Mouse (Mus musculus) thymus, adult 2 months (tissue): ENCODE results near the gene Hnrnpk. TPM values are rescaled to one million over a fixed set of nuclear protein-coding genes. Genes with fewer than 3 reads are reported as not detected.
"Not testable (repeated sequence)": the region's sequence is repeated elsewhere in the genome, so short reads cannot be mapped to it uniquely, and the experiment has no call there.

Experiments used
- DNase-seq: peaks from one replicate; pipeline ENCODE4 v3.0.0; 2021
- H3K27ac ChIP-seq: fragments of 200-500 bp; 2 replicates; pipeline ENCODE4 v1.5.1; 2012; ENCODE audit warnings: low read length, control low read depth; ENCODE audit not compliant: control insufficient read depth, insufficient read depth
- H3K27me3 ChIP-seq: fragments of 200-500 bp; 2 replicates; pipeline ENCODE4 v1.6.1; 2012; ENCODE audit warnings: mild to moderate bottlenecking, low read length, moderate library complexity, mixed read lengths; ENCODE audit not compliant: control insufficient read depth, insufficient read depth
- H3K36me3 ChIP-seq: fragments of 200-500 bp; 2 replicates; pipeline ENCODE4 v1.6.1; 2012; ENCODE audit warnings: mild to moderate bottlenecking, low read length, moderate library complexity; ENCODE audit not compliant: control insufficient read depth, insufficient read depth
- H3K4me1 ChIP-seq: fragments of 200-500 bp; replicated peaks from 2 replicates; pipeline ENCODE4 v1.6.1; 2012; ENCODE audit warnings: low read length; ENCODE audit not compliant: control insufficient read depth, insufficient read depth
- H3K4me3 ChIP-seq: fragments of 200-500 bp; 2 replicates; pipeline ENCODE4 v1.5.1; 2012; ENCODE audit warnings: mild to moderate bottlenecking, low read length, control low read depth, moderate library complexity; ENCODE audit not compliant: control insufficient read depth, insufficient read depth
- CTCF ChIP-seq: fragments of 200-500 bp; IDR thresholded peaks from 2 replicates; pipeline ENCODE4 v1.5.1; 2012; ENCODE audit warnings: mild to moderate bottlenecking, control low read depth, low read length, moderate library complexity, borderline replicate concordance; ENCODE audit not compliant: control insufficient read depth, poor library complexity, insufficient read depth; ENCODE audit errors: extremely low read depth
- POLR2A ChIP-seq: fragments of 200-500 bp; IDR thresholded peaks from 2 replicates; pipeline ENCODE4 v1.6.1; 2012; ENCODE audit warnings: mild to moderate bottlenecking, low read length, control low read depth, moderate library complexity; ENCODE audit not compliant: control insufficient read depth, poor library complexity, insufficient read depth; ENCODE audit errors: extremely low read depth
- WGBS: fragments of 180-500 bp; shearing (Covaris S2); methylation state at CpG from one replicate; pipeline ENCODE4 v1.1.7; 2018; 5-methylcytosine and 5-hydroxymethylcytosine counted together
- polyA plus RNA-seq: library from polyadenylated mRNA; depleted of rRNA; stranded (reverse); fragments of >200 nt; gene quantifications from 2 replicates; pipeline ENCODE4 v1.2.3, GENCODE M21; 2012

Hnrnpk gene
- polyA plus RNA-seq, 1 experiment: 379 TPM

DNA sequence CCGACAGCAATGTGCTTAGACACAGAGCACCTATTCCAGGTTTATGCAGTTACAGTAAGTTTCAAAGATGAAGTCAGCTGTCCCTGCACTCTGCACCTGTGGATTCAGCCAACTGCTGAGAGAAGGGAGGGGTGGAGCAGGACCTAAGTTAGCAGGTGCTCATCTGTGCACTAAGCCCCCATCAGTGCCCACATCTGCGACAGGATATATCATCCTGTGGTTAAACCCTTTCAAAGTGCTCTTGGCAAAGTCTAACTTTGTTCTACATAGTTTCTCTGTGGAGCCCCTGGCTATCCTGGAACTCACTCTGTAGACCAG lies 30.0 kb downstream of the Hnrnpk start:
- DNase-seq: peak; percentile 42
- TF ChIP-seq POLR2A: no peak
- no peak for TF ChIP-seq CTCF
- no peak overlapping the region for H3K4me3 ChIP-seq
- peaks cover 19% of the 10 kb centered on the region for H3K4me1 ChIP-seq
- peak overlapping the region; percentile 70 for H3K27ac ChIP-seq
- H3K36me3 ChIP-seq: no peaks in the 10 kb centered on the region
- H3K27me3 ChIP-seq: no peaks in the 10 kb centered on the region
- 15% methylated on average over 2 of the region's 2 CpGs for WGBS

DNA sequence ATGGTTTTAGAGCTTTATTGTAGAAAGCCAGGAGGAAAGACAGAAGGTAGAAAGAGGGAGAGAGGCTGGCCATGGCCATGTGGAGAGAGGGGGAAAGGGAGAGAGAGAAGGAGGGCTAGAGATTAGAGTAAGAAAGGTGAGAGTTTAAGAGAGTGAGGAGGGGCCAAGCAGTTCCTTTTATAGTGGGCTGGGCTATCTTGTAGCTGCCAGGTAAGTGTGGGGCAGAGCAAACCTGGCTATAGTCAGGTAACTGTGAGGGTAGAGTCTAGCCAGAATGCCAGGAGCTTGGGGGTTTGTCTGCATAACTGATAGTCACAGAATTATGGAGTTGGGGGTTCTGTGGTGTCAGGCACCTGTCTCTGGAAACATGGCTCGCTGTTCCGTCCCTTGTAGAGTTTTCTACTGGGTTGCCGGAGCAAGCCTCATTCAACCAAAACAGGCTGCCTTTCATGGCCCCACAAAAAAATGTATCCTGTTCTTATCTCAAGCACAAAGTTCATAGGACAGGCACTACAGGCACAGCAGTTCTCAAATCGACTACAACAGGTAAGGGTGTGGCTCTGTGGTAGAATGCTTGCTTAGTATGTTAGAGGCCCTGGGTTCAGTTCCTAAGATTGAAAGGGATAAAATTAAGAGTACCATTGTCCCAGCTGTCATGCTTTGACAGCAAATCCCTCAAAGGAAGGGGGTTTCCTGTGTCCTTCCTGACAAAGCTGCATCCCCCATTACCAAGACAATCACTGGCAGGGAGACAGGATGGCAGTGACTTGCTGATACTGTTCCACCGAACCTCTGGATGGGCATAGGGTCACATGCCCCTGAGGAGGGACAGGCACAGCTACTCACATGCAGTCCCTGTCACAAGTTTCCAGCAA lies 30.6 kb downstream of the Hnrnpk start:
- H3K27me3 ChIP-seq: no peaks in the 10 kb centered on the region
- H3K27ac ChIP-seq: peak overlapping the region; percentile 70
- H3K4me1 ChIP-seq: peaks cover 19% of the 10 kb centered on the region
- no peak for TF ChIP-seq CTCF
- TF ChIP-seq POLR2A: no peak
- DNase-seq: no peak
- H3K36me3 ChIP-seq: no peaks in the 10 kb centered on the region
- H3K4me3 ChIP-seq: no peak overlapping the region
- 54% methylated on average over 5 of the region's 5 CpGs for WGBS

DNA sequence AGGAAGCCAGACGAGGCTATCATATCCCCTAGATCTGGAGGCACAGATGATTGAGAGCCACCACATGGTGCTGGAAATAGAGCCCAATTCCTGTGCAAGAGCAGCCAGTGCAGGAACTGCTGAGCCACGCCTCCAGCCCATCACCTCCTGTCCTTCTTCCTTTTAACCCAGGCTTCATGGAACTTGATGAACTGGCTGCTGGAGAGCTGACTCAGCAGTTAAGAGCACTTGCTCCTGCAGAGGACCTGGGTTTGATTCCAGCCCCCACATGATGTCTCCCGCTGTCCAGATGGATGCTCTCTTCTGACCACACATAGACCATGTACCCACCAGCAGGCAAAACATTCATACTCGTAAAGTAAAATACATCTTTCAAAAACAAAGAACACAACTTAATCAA lies 34.3 kb downstream of the Hnrnpk start:
- 78% methylated on average over 4 of the region's 4 CpGs for WGBS
- TF ChIP-seq CTCF (no peak), POLR2A (no peak)
- DNase-seq: no peak
- Histone ChIP-seq H3K27ac (no peak overlapping the region), H3K36me3 (no peaks in the 10 kb centered on the region), H3K4me3 (no peak overlapping the region), H3K27me3 (no peaks in the 10 kb centered on the region), H3K4me1 (peaks cover 17% of the 10 kb centered on the region)

DNA sequence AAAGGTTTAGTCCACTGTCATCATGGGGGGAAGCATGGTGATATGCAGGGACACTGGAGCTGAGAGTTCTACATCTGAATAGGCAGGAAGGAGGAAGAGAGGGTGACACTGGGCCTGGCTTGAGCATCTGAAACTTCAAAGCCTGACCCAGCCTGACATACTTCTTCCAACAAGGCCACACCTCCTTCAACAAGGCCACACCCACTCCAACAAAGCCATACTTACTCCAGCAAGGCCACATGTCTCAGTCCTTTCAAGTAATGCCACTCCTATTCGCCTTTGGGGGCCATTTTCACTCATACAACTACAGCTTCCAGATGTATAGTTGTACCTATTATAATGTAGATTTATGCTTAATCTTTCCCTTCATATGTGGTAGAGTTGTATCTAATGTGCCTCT lies 35.5 kb downstream of the Hnrnpk start:
- no peak for DNase-seq
- TF ChIP-seq POLR2A: no peak
- TF ChIP-seq CTCF: no peak
- H3K27me3 ChIP-seq: no peaks in the 10 kb centered on the region
- H3K4me1 ChIP-seq: peaks cover 10% of the 10 kb centered on the region
- WGBS: 88% methylated on average over 1 of the region's 1 CpGs
- H3K4me3 ChIP-seq: no peak overlapping the region
- no peaks in the 10 kb centered on the region for H3K36me3 ChIP-seq
- H3K27ac ChIP-seq: no peak overlapping the region

DNA sequence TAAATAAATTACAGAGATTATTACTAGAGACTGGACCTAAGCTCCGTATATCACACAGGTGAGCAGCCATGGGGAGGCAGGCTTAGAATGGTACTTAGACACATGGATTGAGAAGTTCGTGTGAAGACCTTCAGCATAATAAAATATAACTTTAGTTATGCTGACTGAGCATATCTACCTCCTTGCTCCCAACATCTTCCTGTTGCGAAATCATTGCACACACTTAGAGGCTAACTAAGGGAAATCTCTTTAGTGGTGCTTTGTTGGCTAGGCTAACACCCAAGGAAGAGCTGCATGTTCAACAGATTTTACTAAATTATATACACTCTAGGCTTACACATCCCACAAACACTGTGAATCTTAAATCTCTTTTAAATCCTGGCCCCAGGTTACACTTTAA lies 36.8 kb downstream of the Hnrnpk start:
- Histone ChIP-seq H3K36me3 (no peaks in the 10 kb centered on the region), H3K4me3 (no peak overlapping the region), H3K27ac (no peak overlapping the region), H3K27me3 (no peaks in the 10 kb centered on the region), H3K4me1 (no peaks in the 10 kb centered on the region)
- DNase-seq: no peak
- no peak for TF ChIP-seq POLR2A
- no peak for TF ChIP-seq CTCF
- 79% methylated on average over 3 of the region's 3 CpGs for WGBS

DNA sequence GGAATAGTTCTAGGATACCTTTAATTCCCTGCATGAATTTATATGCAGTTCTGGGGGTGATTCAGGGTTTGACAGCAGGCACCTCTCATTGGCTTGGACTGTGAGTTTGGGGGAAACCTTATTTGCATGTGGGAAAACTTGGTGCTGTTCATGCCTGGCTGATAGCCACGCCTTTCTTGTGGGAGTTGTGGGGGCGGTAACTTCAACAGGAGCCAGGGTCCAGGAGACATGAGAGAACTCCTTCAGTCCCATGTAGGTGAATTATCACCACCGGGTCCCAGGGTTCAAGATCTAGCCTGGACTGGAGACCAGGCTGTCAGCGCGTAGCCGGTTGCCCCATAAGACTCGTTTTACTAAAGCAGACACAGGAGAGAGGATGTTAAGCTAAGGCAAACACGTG lies 38.0 kb downstream of the Hnrnpk start:
- not testable (repeated sequence) for DNase-seq, H3K4me3 ChIP-seq, H3K27me3 ChIP-seq, H3K4me1 ChIP-seq, H3K36me3 ChIP-seq, H3K27ac ChIP-seq
- WGBS: 91% methylated on average over 8 of the region's 8 CpGs

DNA sequence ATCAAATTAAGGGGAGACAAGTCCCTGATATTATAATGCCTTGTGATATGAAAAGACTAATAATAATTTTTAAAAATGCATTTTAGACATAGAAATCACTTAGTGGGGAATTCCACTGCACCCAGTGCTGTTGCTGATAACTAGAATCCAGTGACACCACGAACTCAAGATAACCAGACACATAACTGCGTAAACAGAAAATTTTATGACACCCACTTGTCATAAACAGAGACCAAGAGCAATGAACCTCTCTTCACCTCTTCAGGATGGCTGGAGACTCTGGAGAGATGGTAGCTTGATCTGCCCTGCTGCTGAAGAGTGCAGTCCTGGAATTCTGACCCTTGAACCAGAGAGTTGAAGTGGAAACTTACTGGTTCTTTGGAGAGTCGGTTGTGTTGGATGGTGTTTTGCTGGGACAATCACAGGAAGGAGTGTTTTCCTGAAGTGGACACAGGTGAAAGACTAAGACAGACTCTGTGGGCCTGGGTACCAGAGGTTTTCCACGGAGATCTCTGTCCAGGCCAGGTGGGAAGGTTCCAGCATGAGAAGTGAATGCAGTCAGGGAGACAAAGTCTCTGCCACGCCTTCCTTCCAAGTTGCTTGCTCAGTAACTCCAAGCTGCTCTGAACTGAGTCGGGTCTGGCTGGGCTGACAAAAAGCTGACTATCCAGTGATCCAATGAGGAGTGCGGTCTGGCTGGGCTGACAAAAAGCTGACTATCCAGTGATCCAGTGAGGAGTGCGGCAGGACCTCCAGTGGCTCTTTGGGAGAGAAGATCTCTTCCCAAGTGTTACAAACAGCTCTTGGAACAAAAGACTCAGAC lies 38.6 kb downstream of the Hnrnpk start:
- no peaks in the 10 kb centered on the region for H3K36me3 ChIP-seq
- no peaks in the 10 kb centered on the region for H3K27me3 ChIP-seq
- TF ChIP-seq POLR2A (no peak), CTCF (no peak)
- 84% methylated on average over 8 of the region's 8 CpGs for WGBS
- DNase-seq: no peak
- no peak overlapping the region for H3K27ac ChIP-seq
- H3K4me1 ChIP-seq: no peaks in the 10 kb centered on the region
- no peak overlapping the region for H3K4me3 ChIP-seq
